Mouse (Mus musculus) midbrain, postnatal 0 days (tissue): Measurements from ENCODE around the gene Fosl1. TPM values are rescaled to one million over a fixed set of nuclear protein-coding genes. Genes with fewer than 3 reads are reported as not detected.

Source experiments
- ATAC-seq: fragments of 200-750 bp; cut with Nextera tagmentation; 2 replicates; pipeline ENCODE4 v1.8.0; 2017; ENCODE audit warnings: moderate number of reproducible peaks, mild to moderate bottlenecking, moderate TSS enrichment, moderate library complexity; ENCODE audit not compliant: low FRiP score
- DNase-seq: peaks from one replicate; pipeline ENCODE4 v3.0.0-alpha.2; 2015; ENCODE audit warnings: low spot score
- H3K27ac ChIP-seq: fragments of 300-500 bp; sonication (generic); 2 replicates; pipeline ENCODE4 v1.5.1; 2014; ENCODE audit warnings: low read depth, mild to moderate bottlenecking, low read length, mixed read lengths
- H3K27me3 ChIP-seq: fragments of 300-500 bp; sonication (generic); 2 replicates; pipeline ENCODE4 v1.6.1; 2014; ENCODE audit warnings: low read length, control low read depth, mixed read lengths; ENCODE audit not compliant: insufficient read depth
- H3K36me3 ChIP-seq: fragments of 300-500 bp; sonication (generic); 2 replicates; pipeline ENCODE4 v1.6.1; 2014; ENCODE audit warnings: low read length, control low read depth, mixed read lengths; ENCODE audit not compliant: insufficient read depth
- H3K4me1 ChIP-seq: fragments of 300-500 bp; sonication (generic); 2 replicates; pipeline ENCODE4 v1.6.1; 2014; ENCODE audit warnings: mild to moderate bottlenecking, control low read depth, antibody characterized with exemption, low read length, mixed read lengths; ENCODE audit not compliant: insufficient read depth
- H3K4me2 ChIP-seq: fragments of 300-500 bp; sonication (generic); 2 replicates; pipeline ENCODE4 v1.6.1; 2014; ENCODE audit warnings: low read depth, mild to moderate bottlenecking, low read length, mixed read lengths; ENCODE audit not compliant: poor library complexity, severe bottlenecking
- H3K4me3 ChIP-seq: fragments of 300-500 bp; sonication (generic); 2 replicates; pipeline ENCODE4 v1.5.1; 2014; ENCODE audit warnings: low read depth, mild to moderate bottlenecking, low read length, moderate library complexity
- H3K9ac ChIP-seq: fragments of 300-500 bp; sonication (generic); replicated peaks from 2 replicates; pipeline ENCODE4 v1.6.1; 2014; ENCODE audit warnings: mild to moderate bottlenecking, low read length, moderate library complexity, mixed read lengths; ENCODE audit not compliant: poor library complexity, severe bottlenecking
- H3K9me3 ChIP-seq: fragments of 300-500 bp; sonication (generic); 2 replicates; pipeline ENCODE4 v1.6.1; 2016; ENCODE audit warnings: low read length, control low read depth
- CTCF ChIP-seq: IDR thresholded peaks from 2 replicates; pipeline ENCODE4 v1.5.1; 2016; ENCODE audit warnings: antibody characterized with exemption, mild to moderate bottlenecking
- WGBS: fragments of 180-500 bp; shearing (Covaris S2); extraction: QIAGEN DNeasy Blood & Tissue Kit; methylation state at CpG from one replicate; pipeline ENCODE4 v1.1.7; 2014; 5-methylcytosine and 5-hydroxymethylcytosine counted together
- polyA plus RNA-seq: library from polyadenylated mRNA; unstranded; fragments of >200 nt; fragmentation: Nextera tagmentation; extraction: Ambion mirVana; gene quantifications from 2 replicates; pipeline ENCODE4 v1.2.1, GENCODE M21; 2015
- total RNA-seq: library from RNA; depleted of rRNA; stranded (reverse); fragments of >200 nt; gene quantifications from 2 replicates; pipeline ENCODE4 v1.2.3, GENCODE M21; 2014

Gene Fosl1
- total and polyA plus RNA-seq, 2 experiments from 2014 or later, result 0.11 TPM; not detected in 1

DNA sequence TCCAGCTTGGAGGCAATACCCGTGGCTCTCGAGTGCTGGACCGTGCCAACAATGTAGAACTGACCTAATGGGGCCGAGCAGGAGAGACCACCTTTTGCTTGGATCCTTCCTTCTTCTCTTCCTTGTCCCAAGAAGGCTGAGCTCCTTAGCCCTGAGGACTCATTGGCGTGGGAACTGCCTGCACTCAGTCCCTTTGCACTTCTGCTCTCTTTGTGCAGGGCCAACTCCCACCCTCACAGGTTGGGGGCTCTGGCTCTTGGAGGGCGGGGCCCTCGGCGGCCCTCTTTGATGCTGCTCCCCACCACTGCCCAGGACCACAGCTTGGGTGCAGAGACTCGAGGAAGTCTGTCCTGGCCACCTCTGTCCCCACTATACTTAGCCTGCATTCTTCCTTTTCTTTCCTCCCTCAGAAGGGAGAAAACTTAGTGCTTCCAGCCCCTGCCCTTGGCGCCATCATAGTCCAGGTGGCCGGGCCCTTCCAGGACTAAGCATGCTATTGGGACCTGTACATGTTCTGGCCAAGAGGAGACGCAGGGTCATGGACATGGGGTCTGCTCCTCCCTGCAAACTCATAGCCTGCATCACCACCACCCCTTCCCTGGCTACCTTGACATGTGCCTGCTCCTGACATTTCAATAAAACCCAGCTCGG is 20.6 kb upstream of the Fosl1 start:
- no peaks in the 10 kb centered on the region for H3K27me3 ChIP-seq
- no peak overlapping the region for H3K4me3 ChIP-seq
- ATAC-seq, result no peak
- H3K4me2 ChIP-seq, result 0 out of 2 replicates have a peak overlapping the region, but pooled peaks have one; percentile 74
- H3K9ac ChIP-seq, result no peak overlapping the region
- H3K36me3 ChIP-seq, result peaks cover 17% of the 10 kb centered on the region; the same call in 1 of the 2 replicates
- DNase-seq, result no peak
- no peak overlapping the region for H3K27ac ChIP-seq
- no peak for TF ChIP-seq CTCF
- H3K9me3 ChIP-seq, result no peaks in the 10 kb centered on the region
- WGBS, result 89% methylated on average over 13 of the region's 13 CpGs
- peaks cover 20% of the 10 kb centered on the region for H3K4me1 ChIP-seq

DNA sequence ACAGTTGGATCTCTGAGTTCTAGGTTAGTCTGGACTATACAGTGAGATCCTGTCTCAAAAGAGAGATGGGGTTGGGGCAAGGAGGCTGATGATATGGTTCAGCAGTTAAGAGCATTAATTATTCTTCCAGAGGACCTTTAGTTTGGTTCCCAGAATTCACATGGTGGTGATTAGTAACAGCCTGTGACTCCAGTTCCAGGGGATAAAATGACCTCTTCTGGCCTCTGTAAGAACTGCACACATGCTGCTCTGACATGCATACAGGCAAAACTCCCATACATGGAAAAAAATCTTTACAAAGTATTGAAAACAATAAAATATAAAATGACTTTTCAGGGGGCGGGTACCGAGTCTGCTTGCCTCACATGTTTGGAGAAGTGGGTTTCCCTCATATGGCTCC is 19.3 kb upstream of the Fosl1 start:
- DNase-seq (peak; percentile 51), ATAC-seq (no peak)
- Histone ChIP-seq H3K27ac (no peak overlapping the region), H3K36me3 (peaks cover 11% of the 10 kb centered on the region; the same call in 1 of the 2 replicates), H3K4me2 (no peak overlapping the region), H3K4me3 (no peak overlapping the region), H3K27me3 (no peaks in the 10 kb centered on the region), H3K9ac (no peak overlapping the region), H3K4me1 (peaks cover 17% of the 10 kb centered on the region), H3K9me3 (no peaks in the 10 kb centered on the region)
- WGBS, result 78% methylated on average over 2 of the region's 2 CpGs
- TF ChIP-seq CTCF, result peak; percentile 67

DNA sequence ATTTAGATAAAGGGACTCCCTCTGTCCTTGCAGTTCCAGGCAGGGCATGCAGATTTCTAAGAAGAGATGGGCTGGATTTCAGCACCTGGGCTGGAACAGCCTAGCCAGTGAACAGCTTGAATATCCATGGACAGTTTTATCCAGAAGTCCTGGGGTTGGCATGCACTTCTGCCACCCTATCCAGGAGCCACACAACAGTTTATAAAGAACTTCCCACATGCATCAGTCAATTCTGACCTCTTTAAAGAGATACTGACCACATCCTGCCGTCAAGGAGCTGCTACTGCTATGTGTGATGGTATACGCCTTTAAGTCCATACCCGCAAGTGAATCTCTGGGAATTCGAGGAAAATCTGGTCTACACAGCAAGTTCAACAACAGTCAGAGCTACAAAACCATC is 18.1 kb upstream of the Fosl1 start:
- no peak for TF ChIP-seq CTCF
- DNase-seq (no peak), ATAC-seq (no peak)
- H3K4me3 ChIP-seq, result no peak overlapping the region
- no peak overlapping the region; the same call in 1 of the 2 replicates for H3K9ac ChIP-seq
- H3K27ac ChIP-seq, result no peak overlapping the region
- H3K9me3 ChIP-seq, result no peaks in the 10 kb centered on the region
- no peaks in the 10 kb centered on the region for H3K27me3 ChIP-seq
- H3K4me1 ChIP-seq, result peaks cover 16% of the 10 kb centered on the region
- no peak overlapping the region for H3K4me2 ChIP-seq
- whole genome bisulfite sequencing, result 86% methylated on average over 4 of the region's 4 CpGs
- peaks cover 11% of the 10 kb centered on the region; the same call in 1 of the 2 replicates for H3K36me3 ChIP-seq

DNA sequence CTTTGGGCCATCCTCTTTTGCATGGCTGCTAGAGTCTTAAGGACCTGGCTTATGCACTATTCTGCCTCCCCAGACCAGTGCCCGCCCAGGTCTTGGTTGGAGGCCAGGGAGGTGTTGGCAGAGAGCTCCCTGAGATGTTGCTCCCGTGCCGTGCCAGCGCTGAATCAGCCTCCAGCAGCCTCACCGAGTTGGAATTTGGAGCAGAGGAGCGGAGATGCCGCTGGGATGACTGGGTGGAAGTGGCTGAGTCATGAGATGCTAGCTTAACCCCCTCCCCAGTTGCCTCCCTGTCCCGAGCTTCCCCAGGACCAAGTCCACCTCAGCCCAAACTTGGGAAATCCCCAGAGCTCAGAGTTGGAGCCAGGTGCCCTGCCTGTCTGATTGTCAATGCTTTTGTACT is 17.5 kb upstream of the Fosl1 start:
- WGBS, result 68% methylated on average over 8 of the region's 8 CpGs
- DNase-seq, result peak; percentile 26
- no peak overlapping the region for H3K27ac ChIP-seq

DNA sequence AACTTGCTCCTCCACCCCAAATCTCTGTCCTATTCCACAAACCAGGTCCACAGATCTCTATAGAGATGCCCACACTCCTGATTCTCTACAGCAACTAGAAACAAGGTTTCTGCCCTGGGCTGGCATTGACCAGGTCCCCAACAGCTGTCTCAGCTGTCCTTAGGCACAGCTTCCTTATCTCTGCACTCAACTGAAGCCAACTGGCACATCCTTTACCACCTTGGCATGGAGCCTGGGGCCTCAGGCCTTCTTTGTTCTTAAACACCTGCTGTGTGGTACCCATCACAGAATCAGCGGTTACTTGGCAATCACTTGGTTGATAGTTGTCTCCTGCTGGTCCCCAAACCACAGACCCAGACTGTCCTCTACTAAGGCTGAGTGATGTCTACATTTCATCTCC is 16.9 kb upstream of the Fosl1 start:
- DNase-seq (peak; percentile 15), ATAC-seq (no peak)
- Histone ChIP-seq H3K27me3 (no peaks in the 10 kb centered on the region), H3K4me2 (no peak overlapping the region), H3K27ac (no peak overlapping the region), H3K4me3 (no peak overlapping the region), H3K36me3 (peaks cover 11% of the 10 kb centered on the region; the same call in 1 of the 2 replicates), H3K4me1 (peaks cover 16% of the 10 kb centered on the region), H3K9ac (no peak overlapping the region), H3K9me3 (no peaks in the 10 kb centered on the region)
- TF ChIP-seq CTCF, result no peak
- WGBS, result 80% methylated on average over 1 of the region's 1 CpGs

More for the DNA sequence above, 17.5 kb upstream of the Fosl1 start:
- TF ChIP-seq CTCF, result no peak
- Histone ChIP-seq H3K4me1 (peaks cover 16% of the 10 kb centered on the region), H3K9me3 (no peaks in the 10 kb centered on the region), H3K27me3 (no peaks in the 10 kb centered on the region), H3K9ac (no peak overlapping the region), H3K4me3 (no peak overlapping the region), H3K4me2 (no peak overlapping the region), H3K36me3 (peaks cover 11% of the 10 kb centered on the region; the same call in 1 of the 2 replicates)
- ATAC-seq, result no peak

DNA sequence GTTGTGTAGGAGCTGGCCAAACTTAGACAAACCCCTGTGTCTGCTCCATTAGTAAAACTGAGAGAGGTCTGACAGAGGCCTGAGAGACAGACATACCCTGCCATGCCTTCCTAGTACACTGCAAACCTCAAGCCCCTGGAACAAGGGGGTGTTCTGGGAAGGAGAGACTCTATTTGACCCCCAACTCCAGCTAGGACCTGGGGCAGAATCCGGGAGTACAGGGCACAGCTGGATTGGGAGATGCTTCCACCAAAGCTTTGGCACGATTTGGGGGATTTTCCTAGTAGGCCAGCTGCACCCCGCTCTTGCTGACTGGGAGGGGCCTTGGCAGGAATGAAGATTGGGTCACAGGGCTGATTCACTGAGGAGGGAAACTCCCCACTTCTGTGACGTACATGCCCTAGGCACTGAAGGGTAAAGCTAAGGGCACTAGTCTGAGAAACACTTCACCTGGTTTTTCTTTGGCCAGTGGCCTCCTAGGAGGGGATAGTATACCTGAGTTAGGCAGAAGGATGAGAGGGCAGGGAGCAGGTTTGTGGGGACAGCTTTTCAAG is 15.4 kb upstream of the Fosl1 start:
- Histone ChIP-seq H3K4me1 (peaks cover 5% of the 10 kb centered on the region; the same call in 1 of the 2 replicates), H3K9me3 (no peaks in the 10 kb centered on the region), H3K4me2 (no peak overlapping the region), H3K4me3 (no peak overlapping the region), H3K27ac (no peak overlapping the region), H3K9ac (no peak overlapping the region), H3K27me3 (no peaks in the 10 kb centered on the region), H3K36me3 (no peaks in the 10 kb centered on the region)
- 82% methylated on average over 4 of the region's 4 CpGs for WGBS
- ATAC-seq (no peak), DNase-seq (no peak)
- TF ChIP-seq CTCF, result no peak
